Mouse (Mus musculus): ENCODE results near the gene Insl3. TPM values are rescaled to one million over a fixed set of nuclear protein-coding genes. Genes with fewer than 3 reads are reported as not detected.

Insl3 gene
- polyA plus RNA-seq (2012; rRNA removed) = 2.1 and 2.4 TPM in 2 replicates

DNA sequence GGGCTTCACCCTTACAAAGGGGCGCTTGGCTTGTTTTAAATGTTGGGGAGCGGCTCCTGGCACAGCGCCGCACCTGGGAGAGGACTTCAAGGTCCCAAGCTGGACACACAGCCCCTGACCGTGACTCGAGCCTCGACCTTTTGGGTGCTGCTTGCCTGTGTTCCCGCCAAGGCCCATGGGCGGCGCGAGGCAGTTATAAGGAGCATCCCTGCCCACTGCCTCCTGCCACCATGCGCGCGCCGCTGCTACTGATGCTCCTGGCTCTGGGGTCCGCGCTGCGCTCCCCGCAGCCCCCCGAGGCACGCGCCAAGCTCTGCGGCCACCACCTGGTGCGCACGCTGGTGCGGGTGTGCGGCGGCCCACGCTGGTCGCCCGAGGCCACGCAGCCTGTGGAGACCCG is at the start of gene Insl3:
TSS of gene Insl3 (plus strand) at position 187 of the 400 bp plus-strand sequence.

DNA sequence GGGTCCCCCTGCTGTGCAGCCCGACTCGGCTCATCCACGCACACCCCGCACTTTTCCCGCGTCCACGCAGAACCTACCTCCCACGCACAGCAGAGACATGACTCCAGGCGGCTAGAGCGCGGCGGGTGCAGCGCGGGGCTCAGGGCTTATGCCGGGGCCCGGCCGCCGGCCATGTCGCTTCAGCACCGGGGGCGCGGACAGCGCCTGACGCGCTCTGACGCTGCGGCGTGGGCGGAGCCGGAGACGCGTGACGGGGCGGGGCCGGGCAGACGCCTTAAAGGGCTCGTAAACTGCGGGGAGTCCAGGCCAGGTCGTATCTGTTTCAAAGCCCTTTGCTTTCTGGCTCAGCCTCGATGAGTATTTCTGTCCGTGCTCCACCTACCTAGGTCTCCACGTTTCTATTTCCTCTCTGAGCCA is 17.5 kb upstream of the Insl3 start, which contains the start of gene Unc13a:
TSS of gene Unc13a (minus strand) at position 209 of the 417 bp plus-strand sequence.

DNA sequence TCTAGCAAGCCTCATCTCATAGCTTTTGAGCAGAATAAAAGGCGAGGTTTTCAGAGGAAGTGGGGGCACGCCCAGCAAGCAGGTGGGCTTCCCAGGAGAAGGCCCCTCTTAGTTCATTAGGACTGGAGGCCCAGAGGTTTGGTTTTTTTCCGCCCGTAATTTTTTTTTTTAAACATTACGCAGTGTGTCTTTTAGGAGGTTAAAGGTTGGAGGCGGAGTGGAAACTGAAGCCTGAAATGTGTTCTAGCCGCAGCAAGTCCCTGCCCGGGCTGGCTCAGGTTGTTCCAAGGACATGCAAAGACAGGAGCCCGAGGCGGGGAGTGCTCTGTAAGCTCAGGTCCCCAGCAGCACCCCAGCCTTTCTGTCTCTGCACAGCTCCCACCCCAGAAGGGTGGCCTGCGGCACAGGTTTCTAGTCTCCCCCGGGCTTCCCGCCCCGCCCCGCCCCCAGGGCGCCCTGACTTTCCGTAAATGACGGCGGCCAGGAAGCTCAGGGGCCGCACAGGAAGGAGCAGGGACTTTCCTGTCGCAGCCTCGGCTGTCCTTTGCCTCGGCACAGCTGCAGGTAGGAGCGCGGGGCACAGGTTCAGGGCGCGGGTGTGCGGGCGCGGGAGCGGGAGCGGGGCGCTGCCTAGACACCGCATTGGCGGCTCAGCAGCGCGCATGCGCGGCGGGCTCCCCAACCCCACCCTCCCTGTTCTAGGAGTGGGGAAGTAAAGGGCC is 12.8 kb upstream of the Insl3 start, which contains the start of gene Jak3:
TSS of gene Jak3 (plus strand) at position 277 of the 722 bp plus-strand sequence.

DNA sequence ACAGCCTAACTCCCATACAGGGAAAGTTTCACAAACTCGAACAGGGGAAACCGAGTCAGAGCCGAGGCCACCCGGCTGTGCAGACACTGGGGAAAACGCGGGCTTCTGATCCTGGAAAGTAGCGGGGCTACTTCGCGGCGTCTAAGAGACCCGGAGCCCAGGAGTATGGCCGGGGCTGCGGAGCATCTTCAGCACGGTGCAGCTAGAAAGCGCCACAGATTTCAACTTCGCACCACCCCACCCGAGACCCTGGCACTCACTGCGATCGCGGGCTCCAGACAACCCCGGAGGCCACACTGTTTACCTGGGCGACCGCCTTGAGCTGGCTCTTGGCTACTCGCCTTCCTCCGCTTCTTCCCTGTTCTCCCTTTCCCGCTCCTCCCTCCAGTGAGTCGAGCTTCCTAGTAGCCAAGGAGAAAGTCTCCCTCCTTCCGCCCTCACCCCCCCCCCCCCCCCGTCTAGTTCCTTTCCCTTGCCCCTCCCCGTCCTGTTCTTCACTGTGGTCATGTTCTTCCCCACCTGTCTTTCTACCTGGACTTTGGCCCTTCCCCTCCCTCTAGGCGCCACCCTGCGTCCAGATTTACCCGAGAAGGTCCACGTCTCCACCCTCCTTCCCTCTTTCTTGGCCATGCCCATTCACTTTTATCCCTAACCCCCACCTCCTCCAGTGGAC is 12.5 kb downstream of the Insl3 start, which contains the start of gene B3gnt3:
TSS of gene B3gnt3 (minus strand) at position 376 of the 673 bp plus-strand sequence.

DNA sequence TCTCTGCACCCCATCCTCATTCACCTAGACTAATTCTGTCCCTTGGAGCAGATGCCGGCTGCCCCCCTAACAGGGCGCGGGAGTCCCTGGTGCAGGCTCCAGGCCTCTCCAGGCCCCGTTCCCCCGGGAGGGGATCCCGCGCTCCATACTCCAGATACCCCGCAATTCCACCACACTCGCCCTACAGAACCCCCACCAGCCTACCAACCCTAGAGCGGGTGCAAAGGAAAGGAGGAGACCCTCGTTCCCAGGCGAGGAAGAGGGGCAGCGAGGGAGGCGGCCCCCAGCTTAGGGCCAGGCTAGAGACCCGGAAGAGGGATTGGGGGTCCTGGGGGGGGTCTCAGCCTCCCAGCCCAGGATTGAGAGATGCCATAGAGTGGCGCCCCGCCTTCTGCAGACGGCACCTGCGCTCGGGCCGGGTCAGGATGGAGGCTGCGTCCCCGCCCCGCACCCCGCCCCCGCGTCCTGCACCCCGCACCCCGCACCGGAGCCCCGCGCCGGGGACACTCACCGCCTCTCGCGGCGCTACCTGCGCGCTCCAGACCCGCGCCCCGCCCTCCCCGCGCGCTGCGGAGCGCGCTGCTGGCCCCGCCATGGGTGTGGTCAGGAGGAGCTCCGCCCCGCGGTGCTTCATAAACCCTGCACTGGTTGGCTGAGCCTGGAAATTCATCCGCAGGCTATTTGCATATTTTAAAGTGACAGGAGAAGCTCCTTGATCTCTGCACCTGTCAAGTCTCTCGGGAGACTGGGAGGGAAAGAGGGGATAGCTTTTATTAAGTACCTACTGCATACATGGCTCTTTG is 36.3 kb downstream of the Insl3 start, which contains the start of gene Fcho1:
TSS of gene Fcho1 (minus strand) at position 595 of the 803 bp plus-strand sequence.

Other genes starting within 250 kb of the Insl3 start
- gene Abhd8, start 225.6 kb upstream of the Insl3 start, polyA plus RNA-seq (2012; rRNA removed) = 5.5 and 5.9 TPM in 2 replicates
- 40.1 and 49.6 TPM in 2 replicates for gene Mrpl34, start 224.3 kb upstream of the Insl3 start, polyA plus RNA-seq (2012; rRNA removed)
- gene Dda1, start 220.0 kb upstream of the Insl3 start, polyA plus RNA-seq (2012; rRNA removed) = 20.9 and 21.3 TPM in 2 replicates
- gene Ano8, start 203.3 kb upstream of the Insl3 start, polyA plus RNA-seq (2012; rRNA removed) = 1.9 and 2.2 TPM in 2 replicates
- gene Gtpbp3, start 201.1 kb upstream of the Insl3 start, polyA plus RNA-seq (2012; rRNA removed) = 7.7 and 9.4 TPM in 2 replicates
- gene Plvap, start 177.5 kb upstream of the Insl3 start, polyA plus RNA-seq (2012; rRNA removed) = 22.0 and 24.1 TPM in 2 replicates
- 0.16 and 0.24 TPM in 2 replicates for gene Ccdc194, start 163.5 kb upstream of the Insl3 start, polyA plus RNA-seq (2012; rRNA removed)
- gene Bst2, start 151.8 kb upstream of the Insl3 start, polyA plus RNA-seq (2012; rRNA removed) = 137 and 184 TPM in 2 replicates
- 46.5 and 48.2 TPM in 2 replicates for gene Mvb12a, start 146.3 kb upstream of the Insl3 start, polyA plus RNA-seq (2012; rRNA removed)
- 0.49 and 0.64 TPM in 2 replicates for gene Tmem221, start 130.3 kb upstream of the Insl3 start, polyA plus RNA-seq (2012; rRNA removed)
- not detected in 2 replicates for gene Nxnl1, start 122.6 kb upstream of the Insl3 start, polyA plus RNA-seq (2012; rRNA removed)
- gene Slc27a1, start 120.3 kb upstream of the Insl3 start, polyA plus RNA-seq (2012; rRNA removed) = 6.8 and 7.5 TPM in 2 replicates
- 63.9 and 74.3 TPM in 2 replicates for gene Pgls, start 97.0 kb upstream of the Insl3 start, polyA plus RNA-seq (2012; rRNA removed)
- gene Fam129c, start 91.6 kb upstream of the Insl3 start, polyA plus RNA-seq (2012; rRNA removed) = 5.4 and 6.2 TPM in 2 replicates
- gene Colgalt1, start 78.2 kb upstream of the Insl3 start, polyA plus RNA-seq (2012; rRNA removed) = 49.9 and 57.5 TPM in 2 replicates
- gene Unc13a, start 17.5 kb upstream of the Insl3 start, polyA plus RNA-seq (2012; rRNA removed) = 0.29 and 0.43 TPM in 2 replicates
- 5.2 and 6.9 TPM in 2 replicates for gene Jak3, start 12.9 kb upstream of the Insl3 start, polyA plus RNA-seq (2012; rRNA removed)
- gene B3gnt3, start 12.6 kb downstream of the Insl3 start, polyA plus RNA-seq (2012; rRNA removed) = 2.1 and 2.2 TPM in 2 replicates
- gene Fcho1, start 36.5 kb downstream of the Insl3 start, polyA plus RNA-seq (2012; rRNA removed) = 22.6 and 26.5 TPM in 2 replicates
- gene Zfp709, start 192.8 kb downstream of the Insl3 start, polyA plus RNA-seq (2012; rRNA removed) = 0.46 and 0.58 TPM in 2 replicates
- 0.52 and 0.56 TPM in 2 replicates for gene Zfp882, start 219.4 kb downstream of the Insl3 start, polyA plus RNA-seq (2012; rRNA removed)
- 5.0 and 5.2 TPM in 2 replicates for gene Zfp617, start 219.4 kb downstream of the Insl3 start, polyA plus RNA-seq (2012; rRNA removed)